Mouse (Mus musculus): ENCODE results near the gene Tmem169. TPM values are rescaled to one million over a fixed set of nuclear protein-coding genes. Genes with fewer than 3 reads are reported as not detected.
A peak's percentile ranks its signal among the peaks of the same experiment; 100 is the strongest.

The Tmem169 gene
- total RNA-seq, 4 experiments from 2014 or later = not detected

DNA sequence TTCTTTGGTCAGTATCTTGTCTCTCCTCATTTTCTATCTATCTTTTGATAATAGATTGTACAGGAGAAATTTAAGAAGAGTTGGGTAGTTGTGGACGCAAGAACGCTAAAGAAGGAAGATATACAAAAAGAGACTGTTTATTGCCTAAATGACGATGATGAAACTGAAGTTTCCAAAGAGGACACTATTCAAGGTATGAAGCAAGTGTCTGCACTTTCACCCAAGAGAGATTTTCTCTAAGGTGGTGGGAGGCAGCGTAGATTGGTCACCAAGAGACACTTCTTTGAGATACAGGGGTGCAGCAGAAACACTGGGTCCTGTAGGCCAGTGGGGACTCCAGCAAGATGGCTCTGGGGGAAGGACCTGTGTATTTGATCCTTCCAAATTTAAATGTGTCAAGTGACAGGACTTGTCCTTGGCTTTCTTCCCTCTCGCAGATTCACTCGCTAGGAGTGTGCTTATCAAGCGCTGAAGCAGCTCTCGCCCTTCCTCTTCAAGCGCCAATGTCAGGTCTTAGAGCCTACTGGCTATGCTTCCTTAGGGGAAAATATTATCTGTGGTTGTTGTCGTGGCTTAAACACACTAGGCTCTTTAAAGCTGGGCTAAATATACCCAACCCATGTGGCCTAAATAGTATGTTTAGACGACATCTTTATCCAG lies 42.1 kb downstream of the Tmem169 start:
- DNase-seq (ENCODE audit: low spot score) = peak; percentile 31

DNA sequence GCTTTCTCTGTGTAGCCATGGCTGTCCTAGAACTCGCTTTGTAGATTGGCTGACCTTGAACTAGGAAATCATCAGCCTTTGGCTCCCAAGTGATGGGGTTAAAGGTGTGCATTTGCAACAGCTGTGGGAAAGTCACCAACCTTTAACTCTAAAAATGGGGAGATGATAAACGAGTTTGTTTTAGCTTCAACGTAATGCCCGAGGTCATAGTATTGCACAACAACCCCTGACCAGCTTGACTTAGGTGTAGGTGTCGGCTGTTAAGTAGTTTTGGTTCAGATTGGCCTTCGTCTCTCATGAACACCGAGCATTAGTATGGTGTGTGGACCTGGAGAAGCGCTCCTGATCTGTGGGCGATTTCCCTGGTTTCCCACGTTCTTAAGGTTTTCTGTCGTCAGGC lies 50.6 kb downstream of the Tmem169 start:
- DNase-seq (ENCODE audit: low spot score) = no peak

DNA sequence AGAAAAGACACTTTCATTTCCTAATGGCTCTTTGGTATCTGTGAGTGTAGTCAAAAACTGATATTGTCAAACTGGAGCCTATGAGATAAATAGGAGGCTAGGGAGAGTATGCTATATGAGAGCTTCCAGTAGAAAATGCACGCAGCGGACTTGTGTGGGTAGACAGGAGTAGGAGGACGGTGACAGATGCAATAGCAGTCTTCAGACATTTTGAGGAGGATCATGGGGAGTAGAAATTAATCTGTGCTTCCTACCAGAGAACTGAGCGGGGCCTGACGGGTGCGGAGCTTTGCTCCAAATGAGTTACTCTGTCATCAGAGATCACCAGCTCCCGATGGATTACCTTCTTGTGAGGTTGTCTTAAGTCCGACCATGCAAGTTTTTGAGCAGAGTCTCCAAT lies 52.6 kb downstream of the Tmem169 start:
- DNase-seq (ENCODE audit: low spot score) = no peak

DNA sequence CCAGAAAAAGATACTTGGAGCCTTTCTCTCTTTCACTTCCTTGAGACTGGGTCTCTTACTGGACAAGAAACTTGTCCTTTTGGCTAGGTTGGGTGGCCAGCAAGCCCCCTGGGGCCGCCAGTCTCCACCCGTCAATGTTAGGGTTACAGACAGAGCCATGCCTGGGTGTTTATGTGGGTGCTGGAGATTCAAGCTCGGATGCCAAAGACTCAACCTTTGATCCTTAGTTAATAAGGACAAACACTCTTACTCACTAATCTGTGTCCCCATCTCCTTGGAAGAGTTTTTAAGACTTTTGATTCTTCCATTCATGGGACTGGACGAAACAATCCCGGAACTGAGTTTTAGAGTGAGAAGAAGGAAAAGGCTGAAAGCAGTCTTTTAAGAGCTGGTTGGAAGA lies 54.2 kb downstream of the Tmem169 start:
- DNase-seq (ENCODE audit: low spot score) = no peak

DNA sequence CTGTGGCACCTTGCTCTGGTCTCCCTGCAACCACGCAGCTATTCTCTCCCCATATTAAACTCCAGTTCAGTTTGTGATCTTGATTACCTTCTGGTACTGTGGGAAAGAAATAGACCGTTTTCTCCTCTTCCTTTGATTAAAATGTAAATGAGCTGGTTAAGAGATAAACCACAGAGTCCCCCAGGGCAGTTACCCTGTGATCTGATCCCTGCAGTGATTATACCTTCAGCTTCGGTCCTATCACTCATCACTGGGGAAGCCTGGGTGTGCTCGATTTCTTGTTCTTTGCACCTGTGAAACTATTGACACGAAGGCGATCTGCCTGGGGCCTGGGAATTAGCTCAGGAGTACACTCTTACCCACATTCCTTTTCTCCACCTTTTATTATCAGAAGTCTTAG lies 63.7 kb downstream of the Tmem169 start:
- DNase-seq (ENCODE audit: low spot score) = no peak

Other genes starting within 250 kb of the Tmem169 start
- 10 to 100 TPM; 33.3 to 40.4 (median 37.5) TPM for gene Mreg, start 72.1 kb upstream of the Tmem169 start, total RNA-seq (2022)
- gene Pecr, start 55 bp upstream of the Tmem169 start, total RNA-seq (2022) = 10 to 100 TPM in 3 of 4 experiments, 1 to 10 TPM in 1; 9.5 to 12.4 (median 12.2) TPM
- 10 to 100 TPM; 17.7 to 19.4 (median 19.3) TPM for gene Xrcc5, start 23.1 kb downstream of the Tmem169 start, total RNA-seq (2022)